Mouse (Mus musculus) T-helper 2 cell (primary cell): ENCODE data around the gene Slc1a7.

Experiments
- in situ Hi-C: fragments of 300-600 bp; cut with MboI, MseI; formaldehyde crosslinking; loops from one replicate; pipeline ENCODE4 v1.15.1; 2025; ENCODE audit warnings: high pct_unique_total_duplicates

Gene Slc1a7

DNA sequence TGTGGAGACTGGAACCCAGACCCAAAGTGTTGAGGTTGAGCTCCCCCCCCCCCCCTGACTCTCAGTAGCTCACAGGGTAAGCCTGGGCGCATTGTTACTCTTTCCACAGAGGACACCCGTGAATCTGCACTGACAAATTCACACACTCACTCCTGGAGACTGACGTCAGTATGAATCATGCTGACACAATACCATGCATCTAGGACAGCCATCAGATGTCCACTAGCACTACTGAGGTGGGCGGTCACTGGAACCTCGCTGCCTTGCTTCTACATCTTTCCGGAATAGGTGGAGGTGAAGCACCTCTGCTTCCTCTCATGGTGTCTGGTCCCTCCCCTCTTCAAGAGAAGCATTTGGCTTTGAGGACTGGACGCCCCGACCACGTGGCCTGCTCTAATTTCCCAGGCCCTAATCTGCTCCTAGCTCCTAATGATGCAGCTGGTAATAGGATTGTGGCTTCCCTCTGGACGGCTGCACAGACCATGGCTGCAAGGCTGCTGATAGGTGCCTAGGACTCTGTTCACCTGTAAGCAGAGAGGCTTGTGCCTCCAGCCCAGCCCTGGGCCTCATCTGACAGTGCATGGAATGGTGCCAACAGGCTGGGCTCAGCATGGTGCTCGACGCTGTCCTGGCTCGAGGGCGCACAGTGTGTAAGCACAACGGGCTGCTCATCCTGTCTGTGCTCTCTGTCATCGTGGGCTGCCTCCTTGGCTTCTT, at the start of gene Slc1a7:
TSS of gene Slc1a7 (plus strand) at position 367 of the 717 bp plus-strand sequence.
- in situ Hi-C loops = no loop called here

DNA sequence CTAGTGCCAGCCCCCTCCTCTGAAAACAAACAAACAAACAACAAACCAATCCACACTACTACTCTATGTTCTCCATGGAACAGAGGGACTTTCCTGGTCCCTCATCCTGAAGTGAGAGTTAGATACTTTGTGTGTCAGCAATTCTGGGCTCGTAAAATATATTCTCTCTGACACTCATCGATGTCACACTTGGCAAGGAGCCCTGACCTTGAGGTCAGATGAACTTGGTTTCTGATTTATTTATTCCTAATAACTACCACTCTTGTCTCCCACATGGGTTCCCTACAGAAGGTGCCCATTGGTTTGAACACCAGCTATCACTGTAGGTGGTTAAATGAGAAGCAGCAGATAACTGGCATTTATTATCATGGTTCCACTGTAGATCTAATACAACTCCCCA, 47.8 kb upstream of the Slc1a7 start:
- in situ Hi-C loops = no loop called here

- in situ Hi-C loops = no loop called here
Measured at GRCm38 (mm10) chr4:107921152-107921695, 46.9 kb upstream of the Slc1a7 start.

DNA sequence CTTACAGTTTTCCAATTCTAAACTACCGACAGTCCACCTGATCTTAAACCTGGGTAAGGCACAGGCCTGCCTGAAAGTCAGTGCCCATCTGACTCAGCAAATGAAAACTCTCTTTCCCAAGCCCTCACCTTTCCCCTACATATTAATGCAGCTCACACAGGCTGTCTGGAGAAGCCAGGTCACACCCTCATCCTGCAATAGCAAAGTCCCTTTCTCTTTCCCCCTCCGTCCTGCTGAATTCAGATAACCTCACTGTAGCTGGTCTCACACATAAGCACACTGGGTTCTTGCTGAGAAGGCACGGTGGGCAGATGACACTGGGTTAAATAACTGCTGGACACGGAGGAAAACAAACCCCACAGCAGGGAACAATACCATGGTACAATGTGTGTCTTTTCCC, 46.2 kb upstream of the Slc1a7 start:
- in situ Hi-C loops = no loop called here

- in situ Hi-C loops = no loop called here
Measured at GRCm38 (mm10) chr4:107923145-107923802, 44.9 kb upstream of the Slc1a7 start, which contains the start of gene Cpt2. Gene Cpt2 (minus strand): TSS chr4:107923610.

- in situ Hi-C loops = no loop called here
Measured at GRCm38 (mm10) chr4:107923803-107924194, 44.3 kb upstream of the Slc1a7 start.

DNA sequence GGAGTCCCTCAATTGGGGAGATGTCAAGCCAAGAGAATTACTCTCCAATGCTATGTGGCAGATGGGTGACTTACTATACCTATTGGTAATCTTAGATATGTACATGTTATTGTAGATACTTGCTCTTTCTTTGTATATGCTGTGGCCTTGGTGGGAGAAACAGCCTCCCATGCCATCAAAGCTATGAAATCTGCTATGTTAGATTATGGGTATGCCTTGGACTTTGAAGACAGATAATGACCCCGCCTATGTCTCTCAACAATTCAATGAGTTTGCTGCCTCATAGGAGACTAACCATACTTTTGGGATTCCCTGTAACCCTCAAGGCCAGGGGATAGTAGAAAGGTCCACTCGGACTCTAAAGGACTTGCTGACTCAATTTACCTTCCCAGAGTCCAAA, 39.9 kb upstream of the Slc1a7 start:
- in situ Hi-C loops = no loop called here

- in situ Hi-C loops = no loop called here
Measured at GRCm38 (mm10) chr4:107928726-107929125, 39.4 kb upstream of the Slc1a7 start.

- in situ Hi-C loops = no loop called here
Measured at GRCm38 (mm10) chr4:107931453-107931852, 36.7 kb upstream of the Slc1a7 start.

GRCm38 (mm10) chr4:107933239-107933638, 34.9 kb upstream of the Slc1a7 start:
- in situ Hi-C loops = no loop called here

DNA sequence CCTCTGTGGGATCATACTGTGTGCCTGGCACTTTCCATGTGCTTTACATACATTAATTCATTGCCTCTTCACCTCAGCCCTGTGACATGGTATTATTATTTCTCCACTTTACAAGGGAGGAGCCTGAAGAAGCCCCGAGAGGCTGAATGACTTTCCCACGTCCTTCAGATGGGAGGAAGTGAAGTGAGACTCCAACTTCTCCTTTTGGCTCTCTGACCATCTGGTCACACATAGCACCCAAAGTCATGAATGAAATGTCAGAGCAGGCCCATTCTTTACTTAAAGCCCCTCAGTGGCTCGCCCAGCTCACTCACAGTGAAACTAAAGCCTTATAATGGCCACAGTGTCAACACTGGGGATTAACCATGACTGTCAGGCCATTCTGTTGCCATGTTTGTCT, 32.9 kb upstream of the Slc1a7 start:
- in situ Hi-C loops = no loop called here

- in situ Hi-C loops = no loop called here
Measured at GRCm38 (mm10) chr4:107937338-107937737, 30.8 kb upstream of the Slc1a7 start.

- in situ Hi-C loops = no loop called here
Measured at GRCm38 (mm10) chr4:107938124-107938523, 30.0 kb upstream of the Slc1a7 start.

DNA sequence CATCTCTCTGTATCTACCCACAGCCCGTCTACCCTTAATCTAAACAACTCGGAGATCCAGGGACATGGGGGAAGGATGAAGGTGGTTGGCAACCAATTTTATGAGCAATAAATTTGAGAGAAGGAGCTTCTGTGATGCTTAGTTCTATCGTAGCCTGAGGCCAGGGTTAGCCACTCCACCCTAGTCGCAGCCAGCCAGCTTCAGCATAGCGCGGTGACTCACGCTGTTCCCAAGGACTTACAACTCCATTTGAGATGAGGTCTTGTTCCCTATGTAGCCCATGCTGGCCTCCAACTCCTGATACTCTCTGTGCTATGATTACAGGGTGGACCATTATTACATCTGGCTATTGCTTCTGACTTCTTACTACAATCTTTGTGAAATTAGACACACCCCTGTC, 25.4 kb upstream of the Slc1a7 start:
- in situ Hi-C loops = no loop called here

GRCm38 (mm10) chr4:107944141-107944540, 24.0 kb upstream of the Slc1a7 start:
- in situ Hi-C loops = no loop called here

- in situ Hi-C loops = no loop called here
Measured at GRCm38 (mm10) chr4:107949918-107950317, 18.2 kb upstream of the Slc1a7 start.

DNA sequence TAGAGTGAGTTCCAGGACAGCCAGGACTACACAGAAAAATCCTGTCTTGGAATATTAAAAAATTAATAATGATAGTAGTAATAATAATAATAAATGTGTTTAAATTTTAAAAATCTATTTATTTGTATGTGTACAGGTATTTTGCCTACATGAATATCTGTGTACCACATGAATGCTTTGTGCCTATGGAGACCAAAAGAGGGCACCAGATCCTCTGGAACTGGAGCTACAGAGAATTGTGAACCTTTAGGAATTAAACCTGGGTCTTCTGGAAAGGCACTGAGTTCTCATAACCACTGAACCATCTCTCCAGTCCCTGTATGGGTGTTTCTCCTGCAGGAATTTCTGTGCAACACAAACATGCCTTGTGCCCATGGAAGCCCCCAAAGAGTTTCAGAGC, 15.3 kb upstream of the Slc1a7 start:
- in situ Hi-C loops = no loop called here

- in situ Hi-C loops = no loop called here
Measured at GRCm38 (mm10) chr4:107955691-107956090, 12.4 kb upstream of the Slc1a7 start.

DNA sequence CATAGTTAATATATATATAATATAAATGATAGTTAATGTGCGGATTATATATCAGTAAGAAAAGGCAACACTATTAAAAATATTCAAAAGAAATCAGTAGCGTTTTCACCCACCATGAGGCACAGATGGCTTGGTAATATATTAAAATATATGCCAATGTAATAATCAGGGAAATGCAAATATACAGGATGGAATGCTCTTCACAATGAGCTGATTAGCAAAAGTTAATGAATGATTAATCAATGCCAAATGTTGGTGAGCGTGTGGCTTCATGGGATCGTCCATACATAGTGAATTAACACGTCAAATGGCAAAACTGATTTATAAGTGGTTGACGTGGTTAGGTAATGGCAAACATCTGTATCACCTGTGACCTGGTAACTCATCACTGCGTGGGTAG, 9.6 kb upstream of the Slc1a7 start:
- in situ Hi-C loops = no loop called here

GRCm38 (mm10) chr4:107962044-107962732, 5.9 kb upstream of the Slc1a7 start:
- in situ Hi-C loops = no loop called here

DNA sequence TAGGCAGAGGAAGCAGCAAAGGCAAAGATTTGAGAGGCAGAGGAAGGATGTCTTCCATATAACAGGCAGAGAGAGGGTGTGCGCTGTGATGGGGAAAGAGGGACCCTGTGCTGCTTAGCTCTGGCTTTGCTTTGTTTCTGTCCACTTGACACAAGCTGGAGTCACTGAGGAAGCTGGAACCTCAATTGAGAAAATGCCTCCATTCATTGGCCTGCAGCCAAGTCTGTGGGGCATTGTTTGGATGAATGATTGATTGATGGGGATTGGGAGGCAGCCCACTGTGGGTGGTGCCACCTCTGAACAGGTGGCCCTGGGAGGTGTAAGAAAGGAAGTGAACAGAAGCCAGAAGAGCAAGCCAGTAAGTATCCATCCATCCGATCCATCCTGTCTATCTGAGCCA, 5.3 kb upstream of the Slc1a7 start:
- in situ Hi-C loops = no loop called here

DNA sequence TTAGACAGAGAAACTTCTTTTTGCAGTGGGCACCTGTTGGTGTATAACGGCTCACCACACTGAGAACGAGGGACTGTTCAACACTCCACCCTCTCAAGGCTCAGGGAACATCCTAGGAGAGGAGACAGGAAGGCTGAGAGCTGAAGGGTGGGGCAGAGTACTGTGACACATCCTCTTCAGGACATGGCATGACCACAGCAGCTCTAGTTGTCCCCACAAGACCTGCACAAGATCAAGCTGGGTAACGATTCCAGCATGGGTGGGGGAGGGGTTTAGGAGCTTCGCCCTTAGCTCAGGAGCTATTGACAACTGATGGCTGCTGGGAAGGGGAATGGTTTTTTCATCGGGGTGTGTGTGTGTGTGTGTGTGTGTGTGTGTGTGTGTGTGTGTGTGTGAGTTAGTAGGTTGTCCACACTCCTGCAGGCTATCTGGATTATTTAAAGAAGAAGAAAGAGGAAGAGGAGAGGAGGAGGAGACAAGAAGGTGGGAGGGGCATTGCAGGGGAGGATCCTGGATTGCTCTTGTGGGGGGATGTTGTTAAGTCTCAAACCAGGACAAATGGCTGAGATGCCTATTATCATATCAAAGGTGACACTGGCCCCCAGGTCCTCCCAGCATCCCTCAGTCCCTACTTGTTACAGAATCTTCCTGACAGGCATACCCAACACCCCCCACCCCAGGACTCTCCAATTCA, 1.6 kb upstream of the Slc1a7 start:
- in situ Hi-C loops = no loop called here
